Mouse (Mus musculus) bone marrow macrophage, adult 2 months (primary cell): ENCODE results near the gene Mapkapk3. TPM values are rescaled to one million over a fixed set of nuclear protein-coding genes. Genes with fewer than 3 reads are reported as not detected.

Source experiments
- H3K27ac ChIP-seq: 2 replicates; pipeline ENCODE4 v1.5.1; 2012; ENCODE audit warnings: low read depth, low read length; ENCODE audit not compliant: insufficient read depth
- H3K4me1 ChIP-seq: 2 replicates; pipeline ENCODE4 v1.6.1; 2012; ENCODE audit warnings: low read length; ENCODE audit not compliant: control insufficient read depth, insufficient read depth
- H3K4me3 ChIP-seq: 2 replicates; pipeline ENCODE4 v1.5.1; 2012; ENCODE audit warnings: mild to moderate bottlenecking, low read length, moderate library complexity; ENCODE audit not compliant: insufficient read depth
- CTCF ChIP-seq: IDR thresholded peaks from 2 replicates; pipeline ENCODE4 v1.5.1; 2012; ENCODE audit warnings: low read depth, mild to moderate bottlenecking, low read length, moderate library complexity
- POLR2A ChIP-seq: IDR thresholded peaks from 2 replicates; pipeline ENCODE4 v1.6.1; 2012; ENCODE audit warnings: mild to moderate bottlenecking, low read depth, low read length, borderline replicate concordance
- polyA plus RNA-seq: library from polyadenylated mRNA; stranded (reverse); fragments of >200 nt; gene quantifications from 2 replicates; pipeline ENCODE4 v1.2.4, GENCODE M21; 2012; ENCODE audit not compliant: missing spikeins, insufficient read depth, insufficient read length

Mapkapk3 gene
- polyA plus RNA-seq, 1 experiment = 51.9 TPM

DNA sequence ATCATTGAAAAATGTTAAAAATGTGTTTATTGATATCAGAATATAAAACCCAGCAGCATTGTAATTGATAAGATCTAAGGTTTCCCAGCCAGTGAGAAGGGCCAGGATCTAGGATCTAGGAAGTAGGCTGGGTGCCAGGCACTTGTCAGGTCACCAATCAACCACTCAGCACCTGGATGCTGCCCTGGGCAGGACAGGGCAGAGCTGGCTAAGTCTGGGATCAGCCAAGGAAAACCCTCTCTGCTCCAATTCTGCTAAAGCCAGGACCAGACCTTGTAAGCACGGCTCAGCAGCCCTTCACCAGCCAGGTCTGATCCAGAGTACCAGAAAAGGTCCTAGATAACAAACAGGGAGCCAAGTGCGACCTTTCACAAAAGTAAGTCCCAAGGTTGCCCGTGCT lies 34.8 kb downstream of the Mapkapk3 start:
- no peak overlapping the region for H3K4me3 ChIP-seq
- TF ChIP-seq CTCF (no peak), POLR2A (no peak)
- H3K27ac ChIP-seq = no peak overlapping the region
- H3K4me1 ChIP-seq = peaks cover 14% of the 10 kb centered on the region

DNA sequence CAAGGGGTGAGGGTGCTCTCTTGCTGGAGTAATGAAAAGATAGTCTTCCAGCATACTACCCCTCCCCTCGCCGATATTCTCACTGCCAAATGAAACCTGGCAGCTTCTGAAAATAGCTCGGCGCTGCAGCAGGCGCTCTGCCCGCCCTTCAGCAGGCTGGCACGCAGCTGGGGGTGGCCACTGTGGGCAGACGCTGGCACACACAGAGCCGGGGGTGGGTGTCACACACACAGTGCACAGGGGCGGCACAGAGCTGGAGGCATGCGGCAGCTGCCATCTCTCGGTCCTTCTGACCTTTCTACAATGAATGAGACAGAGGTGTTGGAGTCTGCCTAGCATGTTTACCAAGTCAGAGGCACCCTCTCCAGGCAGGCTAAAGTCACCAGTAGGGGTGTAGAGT lies 35.2 kb downstream of the Mapkapk3 start:
- Histone ChIP-seq H3K4me3 (no peak overlapping the region), H3K27ac (no peak overlapping the region), H3K4me1 (peaks cover 12% of the 10 kb centered on the region)
- no peak for TF ChIP-seq CTCF
- no peak for TF ChIP-seq POLR2A

DNA sequence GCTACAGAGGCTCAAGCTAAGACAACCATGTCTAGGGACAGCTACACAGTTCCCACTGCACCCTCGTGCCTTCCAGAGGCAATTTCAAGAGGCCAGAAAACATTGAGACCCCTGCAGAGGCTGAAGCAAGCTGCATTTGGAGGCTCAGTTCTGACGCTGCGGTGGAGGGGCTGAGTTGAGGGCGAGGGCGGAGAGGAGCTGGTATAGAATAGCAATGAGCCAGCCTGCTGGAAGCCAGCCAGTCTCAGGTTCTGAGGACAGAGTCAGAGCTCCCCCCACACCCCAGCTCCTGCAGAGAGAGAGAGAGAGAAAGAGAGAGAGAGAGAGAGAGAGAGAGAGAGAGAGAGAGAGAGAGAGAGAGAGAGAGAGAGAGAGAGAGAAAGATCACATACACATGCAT lies 37.5 kb downstream of the Mapkapk3 start:
- no peaks in the 10 kb centered on the region for H3K4me1 ChIP-seq
- TF ChIP-seq CTCF = no peak
- no peak for TF ChIP-seq POLR2A
- no peak overlapping the region for H3K27ac ChIP-seq
- no peak overlapping the region for H3K4me3 ChIP-seq

DNA sequence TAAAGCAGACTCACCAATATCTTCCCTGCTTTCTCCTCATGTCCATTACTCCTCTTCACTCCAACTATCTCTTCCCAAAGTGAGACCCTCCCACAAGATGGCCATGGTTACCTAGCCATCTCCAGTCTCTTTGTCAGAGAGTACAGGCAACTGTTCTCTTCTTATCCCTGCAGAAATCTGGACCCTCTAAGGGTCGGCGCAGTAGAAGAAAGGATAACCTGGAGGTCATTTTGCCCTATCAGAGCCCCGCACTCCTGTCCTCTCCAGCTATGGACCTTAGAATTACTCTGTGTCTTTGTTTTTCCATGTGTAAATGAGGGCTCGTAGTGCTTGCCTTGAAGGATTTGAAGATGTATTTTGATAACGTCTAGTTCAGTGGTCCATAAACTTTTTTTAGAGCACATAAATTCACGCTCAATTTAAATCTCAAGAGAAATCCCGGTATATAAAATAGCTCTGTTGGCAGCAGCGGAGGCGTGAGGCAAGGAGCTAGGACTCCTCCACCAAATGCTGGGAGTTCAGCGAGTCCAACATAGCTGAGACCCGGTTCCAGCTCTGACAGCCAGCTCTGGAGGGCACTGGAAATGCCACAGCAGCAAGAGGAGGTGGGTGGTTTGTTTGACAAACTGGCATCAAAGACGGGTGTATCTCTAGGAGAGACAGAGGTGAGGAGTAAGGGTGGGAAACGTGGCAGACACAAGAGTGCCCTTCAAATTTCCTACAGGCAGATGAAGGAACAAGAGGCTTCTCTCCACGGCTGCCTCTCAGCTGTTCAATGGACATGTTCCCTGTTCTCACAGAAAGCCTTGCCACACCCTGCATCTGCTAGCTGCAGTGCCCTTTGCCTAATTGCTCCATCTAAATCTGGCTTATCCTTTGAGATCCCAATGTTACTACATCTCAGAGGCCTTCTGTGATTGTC lies 39.0 kb downstream of the Mapkapk3 start:
- no peak overlapping the region for H3K4me3 ChIP-seq
- no peak overlapping the region for H3K27ac ChIP-seq
- no peak for TF ChIP-seq CTCF
- no peak for TF ChIP-seq POLR2A
- no peaks in the 10 kb centered on the region for H3K4me1 ChIP-seq

DNA sequence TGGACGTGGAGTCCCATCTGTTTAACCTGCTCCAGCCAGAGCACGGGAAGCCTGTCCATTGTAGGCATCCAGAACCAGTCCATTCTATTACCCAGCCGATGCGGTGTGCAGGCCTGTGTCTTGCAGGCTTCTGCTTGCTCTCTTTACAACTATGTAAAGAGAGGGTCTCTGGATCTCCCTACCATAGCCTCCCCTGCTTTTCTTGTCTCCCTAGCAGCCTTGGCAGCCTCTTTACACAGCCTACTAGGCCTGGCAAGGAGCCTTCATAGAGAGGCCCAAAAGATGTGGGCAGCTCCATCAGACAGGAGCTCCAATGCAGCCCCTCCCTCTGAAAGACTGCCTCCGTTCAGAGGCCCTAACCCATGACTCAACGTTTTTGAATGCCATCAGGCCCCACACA lies 40.5 kb downstream of the Mapkapk3 start:
- Histone ChIP-seq H3K4me3 (no peak overlapping the region), H3K4me1 (no peaks in the 10 kb centered on the region)
- no peak for TF ChIP-seq CTCF
- TF ChIP-seq POLR2A = no peak

DNA sequence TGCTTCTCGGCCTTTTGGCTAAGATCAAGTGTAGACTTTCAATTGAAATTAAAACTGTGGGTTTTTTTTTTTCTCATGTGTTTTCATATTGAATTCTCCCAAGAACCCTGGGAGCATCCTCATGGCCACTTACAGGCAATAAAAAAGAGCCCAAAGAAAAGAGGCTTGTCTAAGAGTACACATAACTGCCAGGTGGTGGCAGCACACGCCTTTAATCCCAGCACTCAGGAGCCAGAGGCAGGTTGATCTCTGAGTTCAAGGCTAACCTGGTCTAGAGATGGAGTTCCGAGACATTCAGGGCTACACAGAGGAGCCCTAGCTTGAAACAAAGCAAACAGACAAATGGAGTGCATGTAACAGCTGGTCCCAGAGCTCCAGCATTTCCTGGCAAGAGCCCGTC lies 43.5 kb downstream of the Mapkapk3 start:
- Histone ChIP-seq H3K27ac (no peak overlapping the region), H3K4me1 (peaks cover 4% of the 10 kb centered on the region), H3K4me3 (no peak overlapping the region)
- TF ChIP-seq POLR2A (no peak), CTCF (peak; percentile 48; the same call in 1 of the 2 replicates)

More for the DNA sequence above, 40.5 kb downstream of the Mapkapk3 start:
- no peak overlapping the region for H3K27ac ChIP-seq

DNA sequence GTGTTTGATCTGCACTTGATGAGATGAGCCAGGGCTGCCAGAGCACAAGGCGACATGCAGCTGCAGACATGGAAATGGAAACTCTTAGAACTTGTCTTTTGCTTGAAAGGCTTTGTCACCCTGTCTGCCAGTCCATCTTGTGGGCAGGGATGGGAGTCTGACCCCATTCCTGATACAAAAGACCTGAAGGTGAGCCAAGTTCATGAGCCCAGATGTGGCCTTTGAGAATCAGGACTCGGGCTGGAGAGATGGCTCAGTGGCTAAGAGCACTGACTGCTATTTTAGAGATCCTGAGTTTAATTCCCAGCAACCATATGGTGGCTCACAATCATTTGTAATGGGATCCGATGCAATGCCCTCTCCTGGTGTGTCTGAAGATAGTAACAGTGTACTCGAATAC lies 44.4 kb downstream of the Mapkapk3 start:
- no peak for TF ChIP-seq CTCF
- TF ChIP-seq POLR2A = no peak
- Histone ChIP-seq H3K27ac (no peak overlapping the region), H3K4me1 (peaks cover 4% of the 10 kb centered on the region)

DNA sequence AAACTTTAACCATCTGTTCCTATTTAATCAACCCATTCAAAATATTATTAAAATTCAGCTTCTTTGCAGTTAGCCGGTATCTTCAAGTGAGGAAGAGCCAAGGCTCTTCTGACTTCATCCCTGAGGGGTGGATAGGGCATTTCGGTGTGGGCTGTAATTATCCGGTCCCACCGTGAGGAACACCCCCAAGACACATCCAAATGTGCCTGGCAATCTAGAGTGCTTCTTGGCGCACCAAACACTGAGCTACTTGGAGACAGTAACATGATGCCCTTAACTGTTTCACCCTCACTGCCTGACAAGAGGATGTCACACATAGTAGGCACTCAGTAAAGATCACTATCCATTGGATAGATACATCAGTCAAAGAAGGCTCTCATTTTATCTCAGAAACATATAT lies 53.5 kb downstream of the Mapkapk3 start:
- TF ChIP-seq POLR2A (no peak), CTCF (no peak)
- H3K27ac ChIP-seq = no peak overlapping the region
- no peak overlapping the region for H3K4me3 ChIP-seq
- peaks cover 34% of the 10 kb centered on the region for H3K4me1 ChIP-seq

More for the DNA sequence above, 44.4 kb downstream of the Mapkapk3 start:
- no peak overlapping the region for H3K4me3 ChIP-seq

DNA sequence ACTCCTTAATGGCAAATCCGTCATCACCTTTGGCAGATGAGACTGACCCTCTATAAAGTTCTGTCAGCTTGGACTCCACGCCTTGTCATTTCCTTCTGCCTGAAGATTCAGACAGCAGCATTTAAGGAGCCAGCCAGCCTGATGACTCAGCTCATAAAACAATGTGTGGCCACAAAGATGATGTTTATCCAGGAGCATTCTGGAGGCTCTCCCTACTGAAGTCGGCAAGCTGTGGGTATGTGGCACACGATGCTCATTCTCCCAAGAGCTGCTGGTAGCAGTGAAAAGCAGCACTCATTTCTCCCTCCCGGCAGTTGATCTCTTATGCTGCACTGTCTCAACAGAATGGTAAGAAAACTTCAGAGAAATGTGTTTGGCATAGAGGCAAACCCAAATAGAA lies 54.4 kb downstream of the Mapkapk3 start:
- Histone ChIP-seq H3K4me3 (no peak overlapping the region), H3K4me1 (peaks cover 34% of the 10 kb centered on the region), H3K27ac (peak overlapping the region; percentile 33; the same call in 1 of the 2 replicates)
- TF ChIP-seq CTCF = no peak
- no peak for TF ChIP-seq POLR2A

DNA sequence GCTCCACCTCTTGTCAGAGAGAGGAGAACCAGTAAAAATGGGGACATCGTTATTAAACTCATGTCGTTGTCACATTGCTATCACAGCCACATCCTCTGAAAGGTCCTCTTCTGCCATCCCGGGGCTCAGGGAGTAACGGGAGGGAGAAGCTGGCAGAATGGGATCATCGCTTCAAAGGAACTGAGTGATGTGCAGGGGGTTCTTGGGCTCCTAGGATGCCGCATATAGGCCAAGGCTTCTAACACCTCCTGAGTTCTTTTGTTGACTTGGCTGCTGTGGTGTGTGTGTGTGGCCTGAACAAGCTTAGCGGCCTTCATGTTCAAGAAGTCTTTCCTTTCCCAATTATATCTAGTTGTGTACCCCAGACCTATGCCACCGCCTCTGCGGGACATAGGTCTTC lies 57.5 kb downstream of the Mapkapk3 start:
- Histone ChIP-seq H3K4me1 (peaks cover 39% of the 10 kb centered on the region), H3K4me3 (peak overlapping the region; percentile 85), H3K27ac (no peak overlapping the region)
- TF ChIP-seq POLR2A = no peak
- TF ChIP-seq CTCF = no peak
